Mouse (Mus musculus) heart, adult 18-20 months (tissue): ENCODE measurements at regions not wholly inside any gene's neighbourhood (a gene's known extent, or its start where the extent isn't known, plus 50 kb on each side); places are given as distances from the start of the nearest gene placed in this dataset.

Experiments used
- DNase-seq, 2 experiments: peaks; one replicate each; pipeline ENCODE4 v3.0.0; 2021 to 2022; ENCODE audit warnings: mixed read lengths in 1 of 2

- no peak for DNase-seq
Observed at GRCm38 (mm10) chr17:65014682-65015081, 178.8 kb upstream of the 4930583I09Rik start.

- peak; percentile 5 to 9 for DNase-seq
Observed at GRCm38 (mm10) chr17:65000626-65001135, 164.8 kb upstream of the 4930583I09Rik start.

GRCm38 (mm10) chr17:64994483-64994882 is 158.6 kb upstream of the 4930583I09Rik start:
- DNase-seq: no peak

- no peak for DNase-seq
Observed at GRCm38 (mm10) chr17:64991262-64991661, 155.4 kb upstream of the 4930583I09Rik start.

GRCm38 (mm10) chr17:64984276-64985011 is 148.6 kb upstream of the 4930583I09Rik start:
- DNase-seq: no peak

- no peak for DNase-seq
Observed at GRCm38 (mm10) chr17:64983480-64983879, 147.6 kb upstream of the 4930583I09Rik start.

GRCm38 (mm10) chr17:64964153-64964552 is 128.3 kb upstream of the 4930583I09Rik start:
- DNase-seq: no peak

- DNase-seq: no peak
Observed at GRCm38 (mm10) chr17:64961887-64962286, 126.0 kb upstream of the 4930583I09Rik start.

GRCm38 (mm10) chr17:64957495-64957894 is 121.6 kb upstream of the 4930583I09Rik start:
- no peak for DNase-seq

- DNase-seq: no peak
Observed at GRCm38 (mm10) chr17:64956506-64956905, 120.6 kb upstream of the 4930583I09Rik start.

GRCm38 (mm10) chr17:64953275-64953674 is 117.4 kb upstream of the 4930583I09Rik start:
- no peak for DNase-seq

GRCm38 (mm10) chr17:64951625-64951940 is 115.7 kb upstream of the 4930583I09Rik start:
- DNase-seq: no peak

GRCm38 (mm10) chr17:64950802-64951624 is 115.1 kb upstream of the 4930583I09Rik start:
- no peak for DNase-seq

- DNase-seq: no peak
Observed at GRCm38 (mm10) chr17:64943213-64943612, 107.3 kb upstream of the 4930583I09Rik start.

- DNase-seq: peak in 1 of 2 experiments; percentile 3
Observed at GRCm38 (mm10) chr17:64941555-64941954, 105.7 kb upstream of the 4930583I09Rik start.

GRCm38 (mm10) chr17:64935683-64936082 is 99.8 kb upstream of the 4930583I09Rik start:
- no peak for DNase-seq

- DNase-seq: no peak
Observed at GRCm38 (mm10) chr17:64934411-64934810, 98.5 kb upstream of the 4930583I09Rik start.

- no peak for DNase-seq
Observed at GRCm38 (mm10) chr17:64930816-64931428, 95.1 kb upstream of the 4930583I09Rik start.

GRCm38 (mm10) chr17:64923762-64924161 is 87.9 kb upstream of the 4930583I09Rik start:
- DNase-seq: no peak

GRCm38 (mm10) chr17:64922235-64922634 is 86.4 kb upstream of the 4930583I09Rik start:
- DNase-seq: no peak

GRCm38 (mm10) chr17:64920236-64920635 is 84.4 kb upstream of the 4930583I09Rik start:
- no peak for DNase-seq

GRCm38 (mm10) chr17:64917830-64918229 is 82.0 kb upstream of the 4930583I09Rik start:
- no peak for DNase-seq

GRCm38 (mm10) chr17:64916657-64917056 is 80.8 kb upstream of the 4930583I09Rik start:
- DNase-seq: peak in 1 of 2 experiments; percentile 47
